Mouse (Mus musculus): ENCODE results near the gene Adat3.

- no peak for TF ChIP-seq ZC3H11A (IDR thresholded peaks at IDR 0.05; ENCODE audit: borderline replicate concordance, low read depth, low read length)
- no peak for TF ChIP-seq MAFK (IDR thresholded peaks at IDR 0.05; ENCODE audit: insufficient read depth, low read depth, low read length)
- TF ChIP-seq HCFC1 (IDR thresholded peaks at IDR 0.05; ENCODE audit: borderline replicate concordance, insufficient read depth, low read length), result no peak
- TF ChIP-seq CHD2 (IDR thresholded peaks at IDR 0.05; ENCODE audit: low read depth, low read length), result no peak
Measured at GRCm38 (mm10) chr10:80618181-80618580, 15.5 kb downstream of the Adat3 start.

All from ES-E14 (cell line).